8 mouse cellular contexts compared by ENCODE assay signal in genomic region chr9:15241596-15241939, GRCm38 (mm10). TPM values are rescaled to one million over a fixed set of nuclear protein-coding genes. Genes with fewer than 3 reads are reported as not detected.
DNase-seq lines count a peak whose midpoint lies in the region; ATAC-seq and TF ChIP-seq lines count a peak whose summit lies in the region.

No protein-coding gene starts in this region.

- no peak overlapping the region for H3K4me3 ChIP-seq in embryonic fibroblast, embryonic 13.5 days (ENCODE audit: insufficient read depth, low read length)
- H3K4me3 ChIP-seq in kidney, embryonic 16.5 days (ENCODE audit: low read length), result no peak overlapping the region

- peaks cover 15% of the 10 kb centered on the region for H3K4me1 ChIP-seq in embryonic fibroblast, embryonic 13.5 days (ENCODE audit: control insufficient read depth, insufficient read depth, low read length)
- H3K4me1 ChIP-seq in kidney, embryonic 16.5 days (ENCODE audit: insufficient read depth, low read length), result peaks cover 19% of the 10 kb centered on the region

- H3K4me2 ChIP-seq in kidney, embryonic 16.5 days (replicated peaks; ENCODE audit: low read depth, low read length), result 0 out of 2 replicates have a peak overlapping the region, but pooled peaks have one; percentile 4

- no peak overlapping the region for H3K27ac ChIP-seq in embryonic fibroblast, embryonic 13.5 days (ENCODE audit: insufficient read depth, low read length)
- no peak overlapping the region for H3K27ac ChIP-seq in kidney, embryonic 16.5 days (ENCODE audit: low read length)

- TF ChIP-seq CTCF in embryonic fibroblast, embryonic 13.5 days (IDR thresholded peaks at IDR 0.05; ENCODE audit: borderline replicate concordance, insufficient read depth, low read length), result peak; percentile 34; the same call in 1 of the 2 replicates

- H3K27me3 ChIP-seq in kidney, embryonic 16.5 days (ENCODE audit: insufficient read depth, low read length), result no peaks in the 10 kb centered on the region

- no peak for TF ChIP-seq POLR2A in embryonic fibroblast, embryonic 13.5 days (IDR thresholded peaks at IDR 0.05; ENCODE audit: low read depth, low read length)

- DNase-seq in cerebellum, adult 8-10 months, result peak; percentile 13
- no peak for DNase-seq in cerebellum, adult 9-10 months
- peak; percentile 42 for DNase-seq in spleen, adult 12 weeks (ENCODE audit: low spot score)
- no peak for DNase-seq in spleen, adult 18-20 months
- peak; percentile 71 for DNase-seq in lung, postnatal 36 days
- peak; percentile 26 for DNase-seq in telencephalon, adult 2 months (ENCODE audit: low read depth, low spot score)

- no peaks in the 10 kb centered on the region for H3K36me3 ChIP-seq in kidney, embryonic 16.5 days (ENCODE audit: insufficient read depth, low read length)

- ATAC-seq in kidney, embryonic 16.5 days (ENCODE audit: low FRiP score, low TSS enrichment), result peak; percentile 52; the same call in 1 of the 2 replicates

- H3K9me3 ChIP-seq in kidney, embryonic 16.5 days (ENCODE audit: low read length), result no peaks in the 10 kb centered on the region

- WGBS in kidney, embryonic 16.5 days, result 38% methylated on average over 9 of the region's 9 CpGs

- no peak overlapping the region for H3K9ac ChIP-seq in kidney, embryonic 16.5 days (replicated peaks; ENCODE audit: low read length)

RNA-seq across cellular contexts. Expression of gene Vstm5, which starts 2.7 kb away (rescaled TPM):
- polyA plus RNA-seq in embryonic fibroblast, embryonic 13.5 days (2011; ENCODE audit: insufficient read length, low read depth, missing spikeins), result 3.6 and 4.1 TPM in 2 replicates
- polyA plus RNA-seq in kidney, embryonic 16.5 days (2015; fragmentation: Nextera tagmentation; extraction: Ambion mirVana), result 7.9 and 8.7 TPM in 2 replicates

RNA-seq across cellular contexts. Expression of gene Med17, which starts 38.2 kb away (rescaled TPM):
- 45.7 and 49.6 TPM in 2 replicates for polyA plus RNA-seq in embryonic fibroblast, embryonic 13.5 days (2011; ENCODE audit: insufficient read length, low read depth, missing spikeins)
- 29.6 and 37.0 TPM in 2 replicates for polyA plus RNA-seq in kidney, embryonic 16.5 days (2015; fragmentation: Nextera tagmentation; extraction: Ambion mirVana)

Comparison
In these comparisons a context has a peak if more than half of its experiments do, and no peak if none do; other contexts are left out.
1. DNase-seq: peak in cerebellum, adult 8-10 months (single experiment), spleen, adult 12 weeks (single experiment), lung, postnatal 36 days (single experiment) and telencephalon, adult 2 months (single experiment); none in cerebellum, adult 9-10 months (single experiment) and spleen, adult 18-20 months (0 of 2).